In genomic region chr11:53460192-53460591, GRCm38 (mm10) we compare ENCODE assay signal across 25 mouse cellular contexts. TPM values are rescaled to one million over a fixed set of nuclear protein-coding genes. Genes with fewer than 3 reads are reported as not detected.
"Had no signal": no experiment of that assay in that cellular context is flagged by ENCODE, and none has a peak within 500 bp of the region (broad histone marks: within the 10 kb centered on the region; RNA-seq: fewer than 3 reads in every experiment).

No protein-coding gene starts in this region.

- H3K4me2 ChIP-seq: kidney, embryonic 15.5 days; limb, embryonic 13.5 days; liver, embryonic 13.5 days; lung, embryonic 14.5 days; midbrain, embryonic 12.5 days; midbrain, embryonic 15.5 days; neural tube, embryonic 13.5 days had no signal

- ATAC-seq: lung, postnatal 0 days; midbrain, embryonic 15.5 days had no signal

- H3K36me3 ChIP-seq: kidney, embryonic 15.5 days; liver, embryonic 13.5 days; midbrain, embryonic 12.5 days; midbrain, embryonic 15.5 days; neural tube, embryonic 13.5 days had no signal

- DNase-seq: kidney, adult 8-10 months; kidney, postnatal 10 days; kidney, postnatal 36 days; layer of hippocampus, postnatal 36 days; liver; liver, embryonic 13.5 days; lung, embryonic 14.5 days; retina, postnatal 1 day; thymus, adult 18-20 months; thymus, postnatal 4 days had no signal

- H3K4me3 ChIP-seq: kidney, embryonic 15.5 days; left cerebral cortex, adult 2 months; limb, embryonic 10.5 days; limb, embryonic 13.5 days; liver, embryonic 13.5 days; midbrain, embryonic 12.5 days; midbrain, embryonic 15.5 days; myocyte; neural tube, embryonic 13.5 days had no signal

- H3K9me3 ChIP-seq: kidney, embryonic 15.5 days; limb, embryonic 10.5 days; liver, embryonic 13.5 days; midbrain, embryonic 12.5 days had no signal

- H3K9ac ChIP-seq: kidney, embryonic 15.5 days; limb, embryonic 13.5 days; liver, embryonic 13.5 days; lung, embryonic 14.5 days; midbrain, embryonic 12.5 days; midbrain, embryonic 15.5 days; neural tube, embryonic 13.5 days had no signal

- H3K27ac ChIP-seq: kidney, embryonic 15.5 days; left cerebral cortex, adult 2 months; limb, embryonic 10.5 days; limb, embryonic 13.5 days; liver, embryonic 13.5 days; macrophage; midbrain, embryonic 12.5 days; midbrain, embryonic 15.5 days; neural tube, embryonic 13.5 days had no signal

RNA-seq across cellular contexts. Expression of gene Shroom1, which starts 3.2 kb away (rescaled TPM):
- polyA plus RNA-seq: macrophage had no signal

RNA-seq across cellular contexts. Expression of gene Gm10447, which starts 3.3 kb away (rescaled TPM):
- polyA plus RNA-seq: kidney, embryonic 15.5 days; lung, embryonic 14.5 days; lung, postnatal 0 days; macrophage; midbrain, embryonic 12.5 days; midbrain, embryonic 15.5 days; neural tube, embryonic 13.5 days; small intestine, adult 2 months had no signal

RNA-seq across cellular contexts. Expression of gene Gm9837, which starts 10.1 kb away (rescaled TPM):
- polyA plus RNA-seq: kidney, embryonic 15.5 days; limb, embryonic 10.5 days; limb, embryonic 13.5 days; liver, embryonic 13.5 days; liver, embryonic 16.5 days; lung, embryonic 14.5 days; lung, postnatal 0 days; macrophage; midbrain, embryonic 12.5 days; midbrain, embryonic 15.5 days; myocyte; neural tube, embryonic 13.5 days; small intestine, adult 2 months; spleen, adult 2 months; stomach, embryonic 16.5 days had no signal

RNA-seq across cellular contexts. Expression of gene Gm9945, which starts 19.8 kb away (rescaled TPM):
- polyA plus RNA-seq: kidney, embryonic 15.5 days; limb, embryonic 10.5 days; limb, embryonic 13.5 days; lung, embryonic 14.5 days; lung, postnatal 0 days; macrophage; midbrain, embryonic 12.5 days; myocyte; neural tube, embryonic 13.5 days; small intestine, adult 2 months; spleen, adult 2 months; stomach, embryonic 16.5 days; testis, adult 2 months had no signal

RNA-seq across cellular contexts. Expression of gene Sowaha, which starts 19.9 kb away (rescaled TPM):
- polyA plus RNA-seq: macrophage, myocyte had no signal
